11 mouse cellular contexts compared by ENCODE assay signal in the genomic region with DNA sequence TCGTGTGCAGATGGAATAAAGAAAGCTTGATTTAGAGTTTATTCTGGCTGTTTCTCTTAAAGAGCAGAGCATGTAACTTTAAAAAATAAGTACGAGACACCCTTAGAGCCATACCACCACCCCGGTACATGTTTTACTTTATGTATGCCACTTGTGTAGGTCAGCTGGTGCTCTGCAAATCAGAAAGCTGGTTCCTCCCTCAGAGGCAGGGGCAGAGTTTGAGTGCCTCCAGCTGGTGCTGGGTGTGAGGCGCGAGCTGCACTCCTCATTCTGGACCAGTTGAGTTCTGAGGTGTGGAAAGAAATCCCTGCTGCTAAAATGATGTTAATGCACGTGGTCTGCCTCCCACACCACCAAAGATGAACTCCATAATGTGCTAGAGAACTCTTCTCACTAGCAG. TPM values are rescaled to one million over a fixed set of nuclear protein-coding genes. Genes with fewer than 3 reads are reported as not detected.
DNase-seq lines count a peak whose midpoint lies in the region; ATAC-seq and TF ChIP-seq lines count a peak whose summit lies in the region.
"Had no signal": no experiment of that assay in that cellular context is flagged by ENCODE, and none has a peak within 500 bp of the region (broad histone marks: within the 10 kb centered on the region; RNA-seq: fewer than 3 reads in every experiment).

No protein-coding gene starts in this region.

- H3K4me2 ChIP-seq in hindbrain, embryonic 15.5 days = no peak overlapping the region
- H3K4me2 ChIP-seq in lung, postnatal 0 days (replicated peaks; ENCODE audit: low read depth, low read length) = no peak overlapping the region
- H3K4me2 ChIP-seq: liver, embryonic 15.5 days had no signal

- H3K27me3 ChIP-seq in hindbrain, embryonic 15.5 days = no peaks in the 10 kb centered on the region
- H3K27me3 ChIP-seq in hindbrain, embryonic 10.5 days (ENCODE audit: insufficient read depth, poor library complexity, severe bottlenecking) = no peaks in the 10 kb centered on the region
- H3K27me3 ChIP-seq in lung, postnatal 0 days (replicated peaks; ENCODE audit: insufficient read depth, low read length) = no peaks in the 10 kb centered on the region
- H3K27me3 ChIP-seq: liver, embryonic 15.5 days had no signal

- no peak overlapping the region for H3K9ac ChIP-seq in hindbrain, embryonic 15.5 days
- H3K9ac ChIP-seq in lung, postnatal 0 days (replicated peaks; ENCODE audit: low read depth) = no peak overlapping the region
- H3K9ac ChIP-seq: liver, embryonic 15.5 days had no signal

- no peak overlapping the region for H3K27ac ChIP-seq in hindbrain, embryonic 15.5 days (replicated peaks)
- no peak overlapping the region for H3K27ac ChIP-seq in hindbrain, embryonic 10.5 days
- H3K27ac ChIP-seq in lung, postnatal 0 days (ENCODE audit: low read length) = no peak overlapping the region
- H3K27ac ChIP-seq in cortical plate, adult 2 months (ENCODE audit: insufficient read depth, low read length) = no peak overlapping the region
- H3K27ac ChIP-seq: liver, embryonic 15.5 days had no signal

- peaks cover 12% of the 10 kb centered on the region for H3K36me3 ChIP-seq in hindbrain, embryonic 15.5 days
- H3K36me3 ChIP-seq in hindbrain, embryonic 10.5 days = peaks cover 9% of the 10 kb centered on the region; the same call in 1 of the 2 replicates
- H3K36me3 ChIP-seq in lung, postnatal 0 days (ENCODE audit: insufficient read depth, low read length) = peaks cover 9% of the 10 kb centered on the region

- WGBS in hindbrain, embryonic 15.5 days = 58% methylated on average over 6 of the region's 6 CpGs
- 72% methylated on average over 6 of the region's 6 CpGs for WGBS in hindbrain, embryonic 10.5 days
- 63% methylated on average over 6 of the region's 6 CpGs for WGBS in lung, postnatal 0 days
- 68% methylated on average over 6 of the region's 6 CpGs for WGBS in lung, adult 2 months

- ATAC-seq in hindbrain, embryonic 15.5 days (ENCODE audit: low FRiP score, low read depth) = peak; percentile 45; the same call in 1 of the 2 replicates
- 0 out of 2 replicates have a peak, but pooled peaks have one; percentile 37 for ATAC-seq in lung, postnatal 0 days
- peak; percentile 37; the same call in 1 of the 2 replicates for ATAC-seq in megakaryocyte progenitor cell, adult 5-6 weeks (replicated peaks; ENCODE audit: poor library complexity)

- TF ChIP-seq CTCF in lung, postnatal 0 days (IDR thresholded peaks at IDR 0.05) = peak; percentile 43
- no peak for TF ChIP-seq CTCF in lung, adult 2 months (IDR thresholded peaks at IDR 0.05; ENCODE audit: insufficient read depth, low read length)
- 0 out of 2 replicates have a peak, but pooled peaks have one; percentile 22 for TF ChIP-seq CTCF in cortical plate, adult 2 months (IDR thresholded peaks at IDR 0.05; ENCODE audit: extremely low read depth, insufficient read depth, low read length)

- no peaks in the 10 kb centered on the region for H3K9me3 ChIP-seq in hindbrain, embryonic 15.5 days
- no peaks in the 10 kb centered on the region for H3K9me3 ChIP-seq in hindbrain, embryonic 10.5 days
- H3K9me3 ChIP-seq in lung, postnatal 0 days (ENCODE audit: low read length) = no peaks in the 10 kb centered on the region
- H3K9me3 ChIP-seq: liver, embryonic 15.5 days had no signal

- peaks cover 6% of the 10 kb centered on the region; the same call in 1 of the 2 replicates for H3K4me1 ChIP-seq in hindbrain, embryonic 15.5 days (replicated peaks)
- H3K4me1 ChIP-seq in hindbrain, embryonic 10.5 days (replicated peaks) = peaks cover 14% of the 10 kb centered on the region
- no peaks in the 10 kb centered on the region for H3K4me1 ChIP-seq in lung, postnatal 0 days (ENCODE audit: insufficient read depth, low read depth, low read length)
- no peaks in the 10 kb centered on the region; the same call in 1 of the 2 replicates for H3K4me1 ChIP-seq in lung, adult 2 months (ENCODE audit: control insufficient read depth, insufficient read depth, low read length)
- no peaks in the 10 kb centered on the region for H3K4me1 ChIP-seq in cortical plate, adult 2 months (ENCODE audit: control insufficient read depth, insufficient read depth, low read length)

- no peak for DNase-seq in hindbrain, embryonic 10.5 days (ENCODE audit: low spot score)
- DNase-seq in lung, postnatal 0 days (ENCODE audit: low spot score) = peak; percentile 22
- no peak for DNase-seq in lung, adult 2 months
- no peak for DNase-seq in gastrocnemius, adult 8-10 months (ENCODE audit: low spot score in 2 of 2)
- DNase-seq: cerebellum, adult 2 months; gastrocnemius, postnatal 25 days; kidney, postnatal 36 days had no signal

- no peak for TF ChIP-seq EP300 in lung, postnatal 0 days (IDR thresholded peaks at IDR 0.05)

- no peak for TF ChIP-seq POLR2A in lung, adult 2 months (IDR thresholded peaks at IDR 0.05; ENCODE audit: borderline replicate concordance, extremely low read depth, low read depth, low read length)
- TF ChIP-seq POLR2A in cortical plate, adult 2 months (IDR thresholded peaks at IDR 0.05; ENCODE audit: extremely low read depth, insufficient read depth, low read length) = no peak

- no peak overlapping the region for H3K4me3 ChIP-seq in hindbrain, embryonic 15.5 days
- no peak overlapping the region for H3K4me3 ChIP-seq in hindbrain, embryonic 10.5 days
- no peak overlapping the region for H3K4me3 ChIP-seq in lung, postnatal 0 days (ENCODE audit: low read depth, low read length)
- H3K4me3 ChIP-seq in lung, adult 2 months (replicated peaks; ENCODE audit: extremely low read depth, low read depth, low read length) = no peak overlapping the region
- H3K4me3 ChIP-seq in cortical plate, adult 2 months (ENCODE audit: insufficient read depth, low read length) = no peak overlapping the region
- H3K4me3 ChIP-seq: liver, embryonic 15.5 days had no signal

RNA-seq across cellular contexts. Expression of a gene that starts 53.8 kb away (rescaled TPM):
- 66.6 and 70.9 TPM in 2 replicates for polyA plus RNA-seq in hindbrain, embryonic 15.5 days (2015; fragmentation: Nextera tagmentation; extraction: Ambion mirVana)
- polyA plus RNA-seq in hindbrain, embryonic 10.5 days (2016; fragmentation: Nextera tagmentation; extraction: Ambion mirVana) = 22.6 and 25.5 TPM in 2 replicates
- polyA plus RNA-seq in lung, postnatal 0 days (2015; fragmentation: Nextera tagmentation; extraction: Ambion mirVana) = 247 and 292 TPM in 2 replicates
- 171 and 191 TPM in 2 replicates for polyA plus RNA-seq in lung, adult 2 months (2012; rRNA removed)
- polyA plus RNA-seq in cortical plate, adult 2 months (2012; rRNA removed) = 27.4 and 28.4 TPM in 2 replicates
- 1.2 and 1.6 TPM in 2 replicates for total RNA-seq in megakaryocyte progenitor cell, adult 5-6 weeks (2015)
- 1.0 and 2.7 TPM in 2 replicates for total RNA-seq in megakaryocyte progenitor cell, adult 5-6 weeks (2017)
- total RNA-seq in gastrocnemius, adult 8-10 months (2022) = 10 to 100 TPM; 33.7 to 45.4 (median 40.9) TPM
